Mouse (Mus musculus): ENCODE data around the gene Zpbp2. TPM values are rescaled to one million over a fixed set of nuclear protein-coding genes. Genes with fewer than 3 reads are reported as not detected.

Zpbp2 gene
- polyA plus RNA-seq, 1 experiment from 2014 or later, result 0.46 TPM

DNA sequence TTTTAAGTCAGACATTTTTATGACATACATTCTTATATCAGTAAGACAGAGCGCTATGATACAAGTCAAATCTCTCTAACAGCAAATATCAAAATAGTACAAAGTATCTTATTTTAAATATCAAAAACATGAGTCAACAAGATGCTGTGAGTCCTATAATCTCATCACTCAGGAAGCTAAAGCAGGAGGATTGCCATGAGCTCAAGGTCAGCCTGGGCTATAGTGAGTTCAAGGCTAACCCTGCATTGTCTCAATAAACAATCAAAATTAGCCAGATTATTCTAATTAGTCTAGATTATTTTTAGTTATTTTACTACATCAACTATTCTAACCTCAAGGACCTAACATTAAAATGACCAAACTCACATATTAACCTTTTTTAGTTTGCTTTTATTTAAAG is 7.5 kb upstream of the Zpbp2 start:
- Histone ChIP-seq H3K4me3 (no peak overlapping the region), H3K36me3 (no peaks in the 10 kb centered on the region), H3K4me1 (peaks cover 9% of the 10 kb centered on the region; the same call in 1 of the 2 replicates), H3K4me2 (no peak overlapping the region), H3K9ac (no peak overlapping the region), H3K27me3 (replicated peaks) (peaks cover 72% of the 10 kb centered on the region), H3K27ac (no peak overlapping the region), H3K9me3 (replicated peaks) (no peaks in the 10 kb centered on the region)
- 64% methylated on average over 1 of the region's 1 CpGs for WGBS (ENCODE audit: insufficient replicate concordance)
- no peak for ATAC-seq

DNA sequence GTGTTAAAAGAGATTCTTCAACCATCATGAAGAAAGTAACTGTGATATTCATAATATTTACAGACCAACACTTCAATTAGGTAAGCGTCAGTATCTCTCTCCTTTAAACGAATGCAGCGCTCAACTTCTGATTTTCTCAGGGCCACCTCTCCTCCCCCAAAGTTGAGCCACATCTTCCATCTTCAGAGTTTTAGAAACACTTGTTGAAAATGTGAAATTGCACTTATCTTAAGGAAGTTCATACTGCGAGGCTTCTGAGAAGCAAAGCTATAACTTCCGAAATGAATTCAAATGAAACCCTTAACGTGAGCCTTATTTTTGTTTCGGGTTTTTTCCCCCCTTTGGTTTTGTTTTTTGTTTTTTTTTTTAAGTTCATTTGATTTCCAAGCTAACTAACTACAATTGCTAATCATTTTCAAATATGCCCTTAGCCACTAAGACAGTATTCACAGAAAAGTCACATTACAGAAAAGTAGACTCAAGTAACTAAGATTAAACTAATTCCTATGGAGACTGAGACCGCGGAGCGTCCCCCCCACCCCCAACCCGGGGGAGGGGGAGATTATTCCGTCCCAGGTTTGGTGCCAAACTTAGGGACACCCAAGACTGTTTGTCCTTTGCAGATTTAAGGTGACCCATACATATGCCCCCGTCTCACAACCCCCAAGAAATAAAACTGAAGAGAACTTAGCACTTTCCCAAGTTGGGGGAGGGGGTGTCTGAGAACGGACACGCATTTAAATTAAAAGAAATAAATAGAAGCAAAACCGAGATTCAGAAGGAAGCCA is 5.8 kb upstream of the Zpbp2 start:
- H3K36me3 ChIP-seq, result no peaks in the 10 kb centered on the region
- H3K4me1 ChIP-seq, result peaks cover 13% of the 10 kb centered on the region; the same call in 1 of the 2 replicates
- peak overlapping the region; percentile 46 for H3K4me3 ChIP-seq
- peaks cover 89% of the 10 kb centered on the region for H3K27me3 ChIP-seq (replicated peaks)
- WGBS (ENCODE audit: insufficient replicate concordance), result 3% methylated on average over 16 of the region's 16 CpGs
- H3K9ac ChIP-seq, result peak overlapping the region; percentile 35; the same call in 1 of the 2 replicates
- no peaks in the 10 kb centered on the region for H3K9me3 ChIP-seq (replicated peaks)
- H3K4me2 ChIP-seq, result peak overlapping the region; percentile 65
- ATAC-seq, result no peak
- H3K27ac ChIP-seq, result no peak overlapping the region

DNA sequence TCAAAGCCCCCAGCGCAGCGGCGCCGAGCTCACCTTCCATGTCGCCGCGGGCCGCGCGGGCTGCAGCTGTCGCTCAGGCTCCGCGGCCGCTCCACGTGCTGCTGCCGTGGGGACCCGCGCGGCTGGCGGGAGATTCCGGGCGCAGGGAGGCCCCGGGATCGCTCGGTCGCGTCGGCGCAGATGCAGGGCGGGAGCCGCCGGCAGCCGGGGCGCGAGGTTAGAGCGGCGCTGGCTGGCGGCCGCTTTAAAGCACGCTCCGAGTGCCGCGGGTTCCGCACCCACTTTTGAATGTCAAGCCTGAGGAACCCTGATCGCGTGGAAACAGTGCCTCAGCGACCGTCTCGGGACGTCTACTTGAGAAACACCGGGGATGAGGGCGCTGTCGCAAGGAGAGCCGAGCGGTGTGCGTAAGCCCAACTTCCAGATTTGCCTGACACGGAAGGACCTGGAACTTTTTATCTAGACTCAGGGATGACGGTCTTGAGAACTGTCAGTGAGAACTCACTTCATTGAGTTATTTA is 5.1 kb upstream of the Zpbp2 start, which contains the start of gene Ikzf3:
Gene Ikzf3 (minus strand): TSS at position 321 of the 521 bp plus-strand sequence.
- no peaks in the 10 kb centered on the region for H3K36me3 ChIP-seq
- no peak for ATAC-seq

DNA sequence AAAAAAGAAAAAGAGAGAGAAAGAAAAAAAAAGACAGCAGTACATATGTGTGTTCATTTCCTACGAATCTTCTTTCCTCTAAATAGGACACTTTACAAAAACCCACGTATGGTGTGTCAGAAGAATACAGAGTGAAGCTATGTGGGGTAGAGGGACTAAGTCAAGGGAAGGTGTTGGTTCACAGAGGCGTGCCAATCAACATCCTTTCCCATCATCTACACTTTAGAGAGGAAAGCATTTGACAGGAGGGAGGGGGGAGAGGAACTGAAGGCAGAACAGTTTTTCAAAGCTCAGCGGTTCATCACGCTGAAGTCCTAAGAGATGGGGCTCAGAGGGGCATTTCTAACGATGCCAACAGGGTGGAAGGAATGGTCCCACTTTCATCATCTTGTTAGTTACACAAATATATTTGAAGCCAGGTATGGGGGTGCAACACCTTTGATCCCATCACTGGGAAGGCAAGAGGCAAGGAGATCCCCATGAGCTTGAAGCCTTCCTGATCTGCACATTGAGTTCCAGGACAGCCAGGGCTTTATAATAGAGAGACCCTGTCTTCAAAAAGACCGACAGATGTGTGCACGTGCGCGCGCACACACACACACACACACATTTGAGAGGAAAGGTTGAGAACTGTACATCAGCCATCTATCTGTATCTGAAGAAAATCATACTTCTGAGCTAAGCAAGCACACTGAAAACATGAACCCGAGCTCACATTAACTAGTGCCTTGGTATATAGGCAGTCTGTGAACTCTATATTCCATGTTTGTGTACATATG is 4.2 kb upstream of the Zpbp2 start:
- no peak overlapping the region for H3K4me2 ChIP-seq
- WGBS (ENCODE audit: insufficient replicate concordance), result 36% methylated on average over 12 of the region's 12 CpGs
- ATAC-seq, result no peak

More for the DNA sequence above, 5.1 kb upstream of the Zpbp2 start, which contains the start of gene Ikzf3:
- H3K27me3 ChIP-seq (replicated peaks), result peaks cover 95% of the 10 kb centered on the region
- H3K4me2 ChIP-seq, result peak within 1 kb of the TSS; percentile 65
- peaks cover 20% of the 10 kb centered on the region for H3K4me1 ChIP-seq
- H3K27ac ChIP-seq, result no peak within 1 kb of the TSS
- WGBS (ENCODE audit: insufficient replicate concordance), result 3% methylated on average over 58 of the region's 58 CpGs
- H3K4me3 ChIP-seq, result peak within 1 kb of the TSS; percentile 46
- peak within 1 kb of the TSS; percentile 35 for H3K9ac ChIP-seq
- H3K9me3 ChIP-seq (replicated peaks), result no peaks in the 10 kb centered on the region

DNA sequence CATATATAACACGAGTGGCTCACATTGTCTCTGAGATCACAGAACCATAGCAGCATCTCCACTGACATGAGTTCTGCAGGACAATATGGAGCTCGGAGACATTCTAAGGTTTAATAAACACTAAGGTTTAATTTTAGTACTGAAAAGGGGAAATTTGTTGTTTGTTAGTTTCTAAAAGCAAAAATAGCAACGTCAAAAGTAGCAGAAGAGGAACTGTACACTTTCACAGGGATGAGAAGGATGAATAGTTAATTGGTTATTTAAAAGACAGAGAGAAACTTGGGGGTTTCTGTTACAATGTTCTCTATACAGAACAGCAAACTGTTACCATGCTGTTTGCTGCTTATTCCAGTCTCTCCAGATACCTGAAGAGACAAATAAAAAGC is 3.6 kb upstream of the Zpbp2 start:
- H3K36me3 ChIP-seq, result no peaks in the 10 kb centered on the region
- 40% methylated on average over 3 of the region's 3 CpGs for WGBS (ENCODE audit: insufficient replicate concordance)
- peaks cover 29% of the 10 kb centered on the region for H3K4me1 ChIP-seq
- H3K4me3 ChIP-seq, result no peak overlapping the region
- H3K27me3 ChIP-seq (replicated peaks), result peaks cover 80% of the 10 kb centered on the region
- H3K9ac ChIP-seq, result no peak overlapping the region
- no peaks in the 10 kb centered on the region for H3K9me3 ChIP-seq (replicated peaks)
- H3K27ac ChIP-seq, result no peak overlapping the region
- ATAC-seq, result no peak
- H3K4me2 ChIP-seq, result no peak overlapping the region

More for the DNA sequence above, 4.2 kb upstream of the Zpbp2 start:
- no peak overlapping the region for H3K4me3 ChIP-seq
- no peaks in the 10 kb centered on the region for H3K36me3 ChIP-seq
- H3K4me1 ChIP-seq, result peaks cover 26% of the 10 kb centered on the region
- H3K9ac ChIP-seq, result no peak overlapping the region
- H3K27me3 ChIP-seq (replicated peaks), result peaks cover 85% of the 10 kb centered on the region
- no peaks in the 10 kb centered on the region for H3K9me3 ChIP-seq (replicated peaks)
- no peak overlapping the region for H3K27ac ChIP-seq

DNA sequence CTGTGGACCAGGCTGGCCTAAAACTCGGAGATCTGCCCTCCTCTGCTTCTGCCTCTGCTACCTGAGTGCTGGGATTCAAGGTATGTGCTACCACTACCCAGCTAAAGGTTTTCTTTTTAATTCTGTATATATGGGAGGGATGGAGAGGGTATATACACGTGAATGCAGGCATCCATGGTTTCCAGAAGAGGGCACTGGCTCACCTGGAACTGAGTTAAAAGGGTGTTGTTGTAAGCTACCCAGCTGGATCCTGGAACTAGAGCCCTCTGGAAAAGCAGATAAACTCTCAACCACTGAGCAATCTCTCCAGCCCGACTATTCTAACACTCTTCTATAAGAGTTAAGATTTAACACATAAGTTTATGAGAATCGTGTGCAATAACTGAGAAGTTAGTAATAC is 1.5 kb upstream of the Zpbp2 start:
- Histone ChIP-seq H3K9ac (no peak overlapping the region), H3K36me3 (no peaks in the 10 kb centered on the region), H3K4me1 (peaks cover 29% of the 10 kb centered on the region), H3K27me3 (replicated peaks) (peaks cover 63% of the 10 kb centered on the region), H3K4me3 (no peak overlapping the region), H3K27ac (no peak overlapping the region), H3K9me3 (replicated peaks) (no peaks in the 10 kb centered on the region), H3K4me2 (no peak overlapping the region)
- 47% methylated on average over 4 of the region's 4 CpGs for WGBS (ENCODE audit: insufficient replicate concordance)
- no peak for ATAC-seq

DNA sequence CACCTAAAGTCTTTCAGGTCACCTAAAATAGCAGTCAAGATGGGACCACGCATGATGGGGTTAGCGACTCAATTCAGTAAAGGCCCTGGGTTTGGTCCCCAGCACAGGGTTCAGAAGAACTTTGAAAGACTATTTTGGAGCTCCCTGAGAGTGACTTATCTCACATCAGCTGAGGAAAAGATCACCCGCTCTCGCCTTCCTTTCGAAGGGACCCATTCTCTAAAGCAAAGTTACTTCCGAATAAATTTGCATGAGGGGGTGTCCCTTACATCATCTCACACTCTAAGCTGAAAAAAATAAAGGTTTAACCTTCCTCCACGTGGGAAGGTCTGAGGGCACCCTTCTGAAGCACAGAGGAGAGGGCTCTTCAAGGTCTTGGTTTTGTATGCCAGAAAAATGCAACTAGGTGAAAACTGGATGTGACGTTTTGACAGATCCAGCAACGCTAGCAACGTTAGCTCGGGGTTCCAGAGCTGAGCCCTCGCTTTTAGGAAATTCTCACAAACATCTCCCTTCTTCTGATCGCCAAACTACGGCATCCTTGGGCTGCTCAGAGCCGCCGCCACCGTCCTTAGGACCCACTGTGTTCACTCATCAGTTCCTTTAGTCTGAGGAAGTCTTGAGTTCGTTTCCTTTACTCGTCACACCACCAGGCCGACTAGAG is 454 bp upstream of the Zpbp2 start:
- Histone ChIP-seq H3K4me2 (peak overlapping the region; percentile 91), H3K27ac (peak overlapping the region; percentile 82; the same call in 1 of the 2 replicates), H3K27me3 (replicated peaks) (peaks cover 52% of the 10 kb centered on the region), H3K9ac (peak overlapping the region; percentile 75), H3K4me1 (peaks cover 26% of the 10 kb centered on the region), H3K9me3 (replicated peaks) (no peaks in the 10 kb centered on the region), H3K4me3 (peak overlapping the region; percentile 73), H3K36me3 (no peaks in the 10 kb centered on the region)
- no peak for ATAC-seq
- 12% methylated on average over 20 of the region's 20 CpGs for WGBS (ENCODE audit: insufficient replicate concordance)

DNA sequence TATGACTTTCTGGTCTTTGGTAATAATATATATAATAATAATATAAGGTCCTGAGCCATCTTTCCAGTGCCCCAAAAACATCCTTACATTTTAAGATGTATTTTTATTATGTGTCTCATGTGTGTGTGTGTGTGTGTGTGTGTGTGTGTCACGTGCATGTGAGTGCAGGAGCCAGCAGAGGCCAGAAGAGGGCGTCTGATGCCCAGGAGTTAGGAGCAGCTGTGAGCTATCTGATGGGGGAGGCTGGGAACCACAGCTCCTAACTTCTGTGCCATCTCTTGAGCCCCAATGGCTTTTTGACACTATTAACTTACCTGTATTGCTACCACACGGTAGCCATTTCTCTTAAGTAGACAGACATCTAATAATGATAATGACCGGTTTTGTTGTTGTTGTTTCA is 3.1 kb downstream of the Zpbp2 start:
- Histone ChIP-seq H3K36me3 (no peaks in the 10 kb centered on the region), H3K4me2 (no peak overlapping the region), H3K27me3 (replicated peaks) (peaks cover 29% of the 10 kb centered on the region), H3K27ac (no peak overlapping the region), H3K9me3 (replicated peaks) (no peaks in the 10 kb centered on the region), H3K4me3 (no peak overlapping the region), H3K4me1 (peaks cover 20% of the 10 kb centered on the region), H3K9ac (no peak overlapping the region)
- ATAC-seq, result no peak
- 79% methylated on average over 4 of the region's 4 CpGs for WGBS (ENCODE audit: insufficient replicate concordance)

DNA sequence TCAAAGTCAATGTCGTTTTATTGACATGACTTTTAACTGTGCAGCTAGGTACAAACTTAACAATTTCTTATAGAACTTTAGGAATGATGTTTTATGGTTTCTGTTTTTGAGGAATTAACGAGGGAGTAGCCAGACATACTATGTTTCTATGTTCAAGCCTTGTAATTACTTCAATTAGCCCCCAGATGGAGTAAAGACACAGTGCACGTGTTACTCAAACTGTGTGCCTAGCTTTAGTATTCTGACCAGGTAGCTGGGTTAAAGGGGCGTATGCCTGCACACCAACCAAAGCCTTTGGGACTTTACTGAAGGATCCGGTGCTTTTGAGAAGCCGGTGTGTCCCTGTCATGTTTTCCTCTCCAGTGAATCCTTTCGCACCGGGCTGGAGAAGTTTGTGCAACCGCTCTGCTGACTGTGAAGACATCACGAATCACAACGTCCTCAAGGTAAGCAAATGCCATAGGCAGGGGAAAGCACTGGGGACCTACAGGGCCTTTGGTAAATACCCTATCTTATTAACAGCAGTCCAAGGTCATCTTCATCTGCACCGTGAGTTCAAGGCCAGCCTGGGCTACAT is 4.3 kb downstream of the Zpbp2 start:
- no peak overlapping the region for H3K4me3 ChIP-seq
- no peaks in the 10 kb centered on the region for H3K9me3 ChIP-seq (replicated peaks)
- WGBS (ENCODE audit: insufficient replicate concordance), result 63% methylated on average over 12 of the region's 12 CpGs
- no peak overlapping the region for H3K9ac ChIP-seq
- H3K27ac ChIP-seq, result no peak overlapping the region
- H3K27me3 ChIP-seq (replicated peaks), result peaks cover 22% of the 10 kb centered on the region
- H3K4me2 ChIP-seq, result no peak overlapping the region
- ATAC-seq, result no peak
- peaks cover 14% of the 10 kb centered on the region for H3K4me1 ChIP-seq
- no peaks in the 10 kb centered on the region for H3K36me3 ChIP-seq

DNA sequence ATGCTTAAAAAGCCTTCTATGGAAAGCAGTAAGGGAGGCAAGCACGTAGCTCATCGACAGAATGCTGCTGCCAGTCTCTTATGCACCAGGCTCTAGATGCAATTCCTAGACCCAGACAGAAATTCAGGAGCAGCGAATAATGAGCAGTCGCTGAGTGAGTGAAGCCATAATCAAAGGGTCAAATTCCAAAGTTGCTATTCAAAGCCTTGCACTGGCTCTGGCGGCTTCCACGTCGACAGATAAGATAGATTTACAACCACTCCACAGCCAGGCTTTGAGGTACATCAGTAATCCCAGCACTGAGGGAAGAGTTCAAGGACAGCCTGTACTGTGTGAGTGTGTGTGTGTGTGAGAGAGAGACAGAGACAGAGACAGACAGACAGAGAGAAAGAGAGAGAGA is 10.0 kb downstream of the Zpbp2 start:
- Histone ChIP-seq H3K9ac (no peak overlapping the region), H3K9me3 (replicated peaks) (no peaks in the 10 kb centered on the region), H3K27me3 (replicated peaks) (peaks cover 29% of the 10 kb centered on the region), H3K36me3 (no peaks in the 10 kb centered on the region), H3K4me3 (no peak overlapping the region), H3K4me2 (no peak overlapping the region), H3K4me1 (no peaks in the 10 kb centered on the region), H3K27ac (no peak overlapping the region)
- ATAC-seq, result no peak
- WGBS (ENCODE audit: insufficient replicate concordance), result 40% methylated on average over 7 of the region's 7 CpGs

DNA sequence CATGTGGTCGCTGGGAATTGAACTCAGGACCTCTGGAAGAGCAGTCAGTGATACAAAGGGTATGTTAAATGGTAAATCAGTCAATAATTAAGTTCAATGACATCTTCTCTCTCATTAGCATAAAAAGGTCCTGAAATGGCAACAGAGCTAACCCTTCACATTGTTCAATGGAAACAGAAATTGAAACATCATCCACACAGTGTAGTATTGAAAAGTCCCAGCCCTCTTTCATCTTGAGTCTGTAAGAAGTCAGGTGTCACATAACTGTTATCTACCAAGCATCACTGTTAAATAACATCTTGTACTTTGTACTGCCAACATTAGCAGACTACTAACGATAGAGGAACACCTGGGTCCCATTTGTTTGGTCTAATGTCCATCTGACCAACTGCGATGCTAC is 12.1 kb downstream of the Zpbp2 start:
- 78% methylated on average over 3 of the region's 3 CpGs for WGBS (ENCODE audit: insufficient replicate concordance)
- Histone ChIP-seq H3K36me3 (no peaks in the 10 kb centered on the region), H3K4me3 (no peak overlapping the region), H3K27ac (no peak overlapping the region), H3K9me3 (replicated peaks) (no peaks in the 10 kb centered on the region), H3K9ac (no peak overlapping the region), H3K27me3 (replicated peaks) (peaks cover 26% of the 10 kb centered on the region), H3K4me1 (no peaks in the 10 kb centered on the region), H3K4me2 (no peak overlapping the region)
- no peak for ATAC-seq
